Mouse (Mus musculus): ENCODE measurements around the gene Cad. TPM values are rescaled to one million over a fixed set of nuclear protein-coding genes. Genes with fewer than 3 reads are reported as not detected.

The Cad gene
- polyA plus RNA-seq, 1 experiment from 2014 or later: 15.7 TPM

- no peaks in the 10 kb centered on the region for H3K36me3 ChIP-seq
- H3K9me3 ChIP-seq: no peaks in the 10 kb centered on the region
- no peak for ATAC-seq (ENCODE audit: low FRiP score, low read depth)
- H3K4me3 ChIP-seq: peak overlapping the region; percentile 49
- 2% methylated on average over 29 of the region's 29 CpGs for WGBS
- no peak overlapping the region for H3K9ac ChIP-seq
- peak overlapping the region; percentile 57 for H3K4me2 ChIP-seq
- H3K27me3 ChIP-seq: peaks cover 69% of the 10 kb centered on the region
- peaks cover 42% of the 10 kb centered on the region for H3K4me1 ChIP-seq (replicated peaks)
- H3K27ac ChIP-seq (replicated peaks): no peak overlapping the region
These were observed 39.7 kb downstream of the Cad start for GRCm38 (mm10) chr5:31094100-31094798.

GRCm38 (mm10) chr5:31094799-31095691, 40.5 kb downstream of the Cad start:
- H3K9me3 ChIP-seq: no peaks in the 10 kb centered on the region
- H3K4me1 ChIP-seq (replicated peaks): peaks cover 42% of the 10 kb centered on the region
- H3K9ac ChIP-seq: no peak overlapping the region
- no peak overlapping the region for H3K27ac ChIP-seq (replicated peaks)
- peaks cover 67% of the 10 kb centered on the region for H3K27me3 ChIP-seq
- H3K4me3 ChIP-seq: peak overlapping the region; percentile 49
- H3K36me3 ChIP-seq: no peaks in the 10 kb centered on the region
- under 1% methylated on average over 59 of the region's 59 CpGs for WGBS
- H3K4me2 ChIP-seq: peak overlapping the region; percentile 57
- no peak for ATAC-seq (ENCODE audit: low FRiP score, low read depth)

GRCm38 (mm10) chr5:31095711-31096480, 41.3 kb downstream of the Cad start:
- Histone ChIP-seq H3K36me3 (no peaks in the 10 kb centered on the region), H3K9ac (no peak overlapping the region), H3K4me3 (peak overlapping the region; percentile 49), H3K27ac (replicated peaks) (no peak overlapping the region), H3K4me2 (peak overlapping the region; percentile 57), H3K9me3 (no peaks in the 10 kb centered on the region), H3K4me1 (replicated peaks) (peaks cover 42% of the 10 kb centered on the region), H3K27me3 (peaks cover 59% of the 10 kb centered on the region)
- 27% methylated on average over 11 of the region's 11 CpGs for WGBS
- ATAC-seq (ENCODE audit: low FRiP score, low read depth): no peak

GRCm38 (mm10) chr5:31105814-31106335, 51.3 kb downstream of the Cad start, which contains the start of gene Dnajc5g:
Gene Dnajc5g, plus strand, starts transcription at chr5:31106285.
- 83% methylated on average over 9 of the region's 9 CpGs for WGBS
- no peak within 1 kb of the TSS for H3K27ac ChIP-seq (replicated peaks)
- H3K4me2 ChIP-seq: no peak within 1 kb of the TSS
- no peaks in the 10 kb centered on the region for H3K9me3 ChIP-seq
- no peaks in the 10 kb centered on the region; the same call in 1 of the 2 replicates for H3K27me3 ChIP-seq
- no peaks in the 10 kb centered on the region for H3K4me1 ChIP-seq (replicated peaks)
- ATAC-seq (ENCODE audit: low FRiP score, low read depth): no peak
- H3K36me3 ChIP-seq: no peaks in the 10 kb centered on the region
- no peak within 1 kb of the TSS for H3K4me3 ChIP-seq
- H3K9ac ChIP-seq: no peak within 1 kb of the TSS

GRCm38 (mm10) chr5:31108000-31108490, 53.5 kb downstream of the Cad start, which contains the start of gene Slc30a3:
Gene Slc30a3, minus strand, starts transcription at chr5:31108237.
- H3K9me3 ChIP-seq: no peaks in the 10 kb centered on the region
- H3K27ac ChIP-seq (replicated peaks): no peak within 1 kb of the TSS
- H3K4me1 ChIP-seq (replicated peaks): no peaks in the 10 kb centered on the region
- no peak for ATAC-seq (ENCODE audit: low FRiP score, low read depth)
- no peak within 1 kb of the TSS for H3K4me2 ChIP-seq
- H3K4me3 ChIP-seq: no peak within 1 kb of the TSS
- H3K36me3 ChIP-seq: no peaks in the 10 kb centered on the region
- WGBS: 93% methylated on average over 18 of the region's 18 CpGs
- H3K27me3 ChIP-seq: no peaks in the 10 kb centered on the region; the same call in 1 of the 2 replicates
- H3K9ac ChIP-seq: no peak within 1 kb of the TSS

GRCm38 (mm10) chr5:31110781-31111180, 56.2 kb downstream of the Cad start:
- 34% methylated on average over 7 of the region's 7 CpGs for WGBS

GRCm38 (mm10) chr5:31116354-31116753, 61.8 kb downstream of the Cad start, which contains the start of gene Trim54:
Gene Trim54, plus strand, starts transcription at chr5:31116712.
- Histone ChIP-seq H3K4me2 (no peak within 1 kb of the TSS), H3K27me3 (no peaks in the 10 kb centered on the region), H3K9ac (no peak within 1 kb of the TSS), H3K4me3 (no peak within 1 kb of the TSS), H3K9me3 (no peaks in the 10 kb centered on the region), H3K27ac (replicated peaks) (no peak within 1 kb of the TSS), H3K4me1 (replicated peaks) (no peaks in the 10 kb centered on the region), H3K36me3 (no peaks in the 10 kb centered on the region)
- 52% methylated on average over 3 of the region's 3 CpGs for WGBS
- no peak for ATAC-seq (ENCODE audit: low FRiP score, low read depth)

More at GRCm38 (mm10) chr5:31110781-31111180, 56.2 kb downstream of the Cad start:
- no peaks in the 10 kb centered on the region for H3K9me3 ChIP-seq
- no peak overlapping the region for H3K4me2 ChIP-seq
- no peak overlapping the region for H3K27ac ChIP-seq (replicated peaks)
- no peak overlapping the region for H3K9ac ChIP-seq
- no peaks in the 10 kb centered on the region for H3K36me3 ChIP-seq
- ATAC-seq (ENCODE audit: low FRiP score, low read depth): no peak
- H3K27me3 ChIP-seq: no peaks in the 10 kb centered on the region; the same call in 1 of the 2 replicates
- H3K4me1 ChIP-seq (replicated peaks): no peaks in the 10 kb centered on the region
- H3K4me3 ChIP-seq: no peak overlapping the region

GRCm38 (mm10) chr5:31116912-31117311, 62.3 kb downstream of the Cad start:
- H3K27ac ChIP-seq (replicated peaks): no peak overlapping the region
- no peak overlapping the region for H3K9ac ChIP-seq
- no peaks in the 10 kb centered on the region for H3K27me3 ChIP-seq
- H3K4me1 ChIP-seq (replicated peaks): no peaks in the 10 kb centered on the region
- no peaks in the 10 kb centered on the region for H3K9me3 ChIP-seq
- H3K4me2 ChIP-seq: no peak overlapping the region
- H3K36me3 ChIP-seq: no peaks in the 10 kb centered on the region
- H3K4me3 ChIP-seq: no peak overlapping the region
- no peak for ATAC-seq (ENCODE audit: low FRiP score, low read depth)
- 31% methylated on average over 10 of the region's 10 CpGs for WGBS

- Histone ChIP-seq H3K27ac (replicated peaks) (no peak overlapping the region), H3K4me2 (no peak overlapping the region), H3K4me3 (no peak overlapping the region), H3K4me1 (replicated peaks) (no peaks in the 10 kb centered on the region), H3K27me3 (no peaks in the 10 kb centered on the region), H3K9me3 (no peaks in the 10 kb centered on the region), H3K36me3 (no peaks in the 10 kb centered on the region), H3K9ac (no peak overlapping the region)
- WGBS: 87% methylated on average over 8 of the region's 8 CpGs
- ATAC-seq (ENCODE audit: low FRiP score, low read depth): no peak
These were observed 66.5 kb downstream of the Cad start for GRCm38 (mm10) chr5:31121111-31121510.

GRCm38 (mm10) chr5:31123481-31123880, 68.9 kb downstream of the Cad start:
- H3K27ac ChIP-seq (replicated peaks): no peak overlapping the region
- no peak overlapping the region for H3K4me2 ChIP-seq
- no peak overlapping the region for H3K4me3 ChIP-seq
- no peaks in the 10 kb centered on the region for H3K9me3 ChIP-seq
- H3K36me3 ChIP-seq: no peaks in the 10 kb centered on the region
- 45% methylated on average over 2 of the region's 2 CpGs for WGBS
- H3K4me1 ChIP-seq (replicated peaks): no peaks in the 10 kb centered on the region
- H3K27me3 ChIP-seq: no peaks in the 10 kb centered on the region
- H3K9ac ChIP-seq: no peak overlapping the region
- no peak for ATAC-seq (ENCODE audit: low FRiP score, low read depth)

- no peak overlapping the region for H3K4me3 ChIP-seq
- no peaks in the 10 kb centered on the region for H3K9me3 ChIP-seq
- H3K27me3 ChIP-seq: no peaks in the 10 kb centered on the region
- H3K4me1 ChIP-seq (replicated peaks): no peaks in the 10 kb centered on the region
- H3K9ac ChIP-seq: no peak overlapping the region
- H3K36me3 ChIP-seq: no peaks in the 10 kb centered on the region
- ATAC-seq (ENCODE audit: low FRiP score, low read depth): no peak
- no peak overlapping the region for H3K27ac ChIP-seq (replicated peaks)
- H3K4me2 ChIP-seq: no peak overlapping the region
- WGBS: 39% methylated on average over 5 of the region's 5 CpGs
These were observed 71.5 kb downstream of the Cad start for GRCm38 (mm10) chr5:31126050-31126449.
